Mouse (Mus musculus): ENCODE measurements around the gene Gm45716.

Gene Gm45716

GRCm38 (mm10) chr11:90187441-90187840, at the start of gene Gm45716:
TSS of gene Gm45716 (plus strand) at chr11:90187683.
- DNase-seq (ENCODE audit: low read depth, low spot score), result no peak

GRCm38 (mm10) chr11:90142393-90142792, 45.1 kb upstream of the Gm45716 start:
- no peak for DNase-seq (ENCODE audit: low read depth, low spot score)

GRCm38 (mm10) chr11:90142936-90143335, 44.5 kb upstream of the Gm45716 start:
- no peak for DNase-seq (ENCODE audit: low read depth, low spot score)

GRCm38 (mm10) chr11:90146086-90146860, 41.2 kb upstream of the Gm45716 start:
- DNase-seq (ENCODE audit: low read depth, low spot score), result no peak

- no peak for DNase-seq (ENCODE audit: low read depth, low spot score)
Observed at GRCm38 (mm10) chr11:90155066-90155465, 32.4 kb upstream of the Gm45716 start.

- no peak for DNase-seq (ENCODE audit: low read depth, low spot score)
Observed at GRCm38 (mm10) chr11:90155466-90155865, 32.0 kb upstream of the Gm45716 start.

- DNase-seq (ENCODE audit: low read depth, low spot score), result peak; percentile 13
Observed at GRCm38 (mm10) chr11:90167771-90168170, 19.7 kb upstream of the Gm45716 start.

GRCm38 (mm10) chr11:90168338-90169065, 19.0 kb upstream of the Gm45716 start:
- DNase-seq (ENCODE audit: low read depth, low spot score), result no peak

GRCm38 (mm10) chr11:90169200-90170013, 18.1 kb upstream of the Gm45716 start:
- DNase-seq (ENCODE audit: low read depth, low spot score), result no peak

GRCm38 (mm10) chr11:90170014-90170320, 17.5 kb upstream of the Gm45716 start:
- DNase-seq (ENCODE audit: low read depth, low spot score), result peak; percentile 41

- no peak for DNase-seq (ENCODE audit: low read depth, low spot score)
Observed at GRCm38 (mm10) chr11:90172331-90172730, 15.2 kb upstream of the Gm45716 start.

GRCm38 (mm10) chr11:90175634-90176300, 11.7 kb upstream of the Gm45716 start:
- DNase-seq (ENCODE audit: low read depth, low spot score), result no peak

- DNase-seq (ENCODE audit: low read depth, low spot score), result no peak
Observed at GRCm38 (mm10) chr11:90177389-90177788, 10.1 kb upstream of the Gm45716 start.

- DNase-seq (ENCODE audit: low read depth, low spot score), result peak; percentile 68
Observed at GRCm38 (mm10) chr11:90183361-90183760, 4.1 kb upstream of the Gm45716 start.

GRCm38 (mm10) chr11:90184756-90185155, 2.7 kb upstream of the Gm45716 start:
- no peak for DNase-seq (ENCODE audit: low read depth, low spot score)

GRCm38 (mm10) chr11:90190156-90190555, 2.7 kb downstream of the Gm45716 start:
- DNase-seq (ENCODE audit: low read depth, low spot score), result no peak

GRCm38 (mm10) chr11:90194946-90195345, 7.5 kb downstream of the Gm45716 start:
- no peak for DNase-seq (ENCODE audit: low read depth, low spot score)

GRCm38 (mm10) chr11:90195756-90196520, 8.5 kb downstream of the Gm45716 start:
- no peak for DNase-seq (ENCODE audit: low read depth, low spot score)

GRCm38 (mm10) chr11:90196521-90197215, 9.2 kb downstream of the Gm45716 start:
- DNase-seq (ENCODE audit: low read depth, low spot score), result peak; percentile 9

GRCm38 (mm10) chr11:90198048-90198447, 10.6 kb downstream of the Gm45716 start:
- DNase-seq (ENCODE audit: low read depth, low spot score), result peak; percentile 18
